Mouse (Mus musculus) retina, embryonic 14.5 days (tissue): ENCODE measurements at regions not wholly inside any gene's neighbourhood (a gene's known extent, or its start where the extent isn't known, plus 50 kb on each side); places are given as distances from the start of the nearest gene placed in this dataset.

Experiments used
- DNase-seq: peaks from one replicate; pipeline ENCODE4 v3.0.0-alpha.2; 2015; ENCODE audit warnings: low spot score

DNA sequence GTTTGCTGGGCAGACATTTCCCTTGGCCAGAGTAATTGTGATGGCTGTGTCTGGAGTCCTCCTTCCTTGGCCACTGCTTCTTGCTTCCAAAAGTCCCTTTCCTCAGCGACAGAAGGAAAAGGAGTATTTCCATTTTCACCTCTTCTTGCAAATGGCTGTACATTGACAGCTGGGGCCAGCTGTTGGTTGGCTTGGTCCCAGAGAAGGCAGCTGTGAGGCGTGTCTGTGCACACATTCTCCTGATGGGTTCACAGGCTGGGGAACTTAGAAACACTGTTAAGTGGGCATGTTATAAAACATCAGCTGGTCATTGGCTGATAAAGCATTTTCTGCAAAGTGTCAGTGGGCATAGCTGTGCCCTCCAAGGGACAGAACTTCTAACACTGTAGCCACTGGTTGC, 290.4 kb upstream of the Trpc7 start:
- no peak for DNase-seq

DNA sequence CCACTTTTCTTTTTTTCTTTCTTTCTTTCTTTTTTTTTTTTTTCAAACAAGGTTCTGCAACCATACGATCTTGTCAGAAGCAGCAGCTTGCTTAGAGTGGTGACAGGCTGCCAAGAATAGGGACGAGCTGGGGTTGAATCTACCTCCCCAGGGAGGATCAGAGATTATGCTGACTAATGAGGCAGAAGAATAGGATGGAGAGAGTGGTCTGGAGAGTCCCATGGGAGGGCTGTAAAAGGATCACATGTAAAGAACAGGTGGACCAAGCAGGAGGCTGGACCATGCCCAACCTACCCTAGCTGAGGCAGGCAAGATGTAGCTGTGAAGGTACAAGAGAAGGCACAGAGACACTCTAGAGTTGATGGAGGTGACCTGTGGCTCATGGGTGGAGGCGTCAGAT, 274.4 kb upstream of the Trpc7 start:
- DNase-seq, result peak; percentile 51

DNA sequence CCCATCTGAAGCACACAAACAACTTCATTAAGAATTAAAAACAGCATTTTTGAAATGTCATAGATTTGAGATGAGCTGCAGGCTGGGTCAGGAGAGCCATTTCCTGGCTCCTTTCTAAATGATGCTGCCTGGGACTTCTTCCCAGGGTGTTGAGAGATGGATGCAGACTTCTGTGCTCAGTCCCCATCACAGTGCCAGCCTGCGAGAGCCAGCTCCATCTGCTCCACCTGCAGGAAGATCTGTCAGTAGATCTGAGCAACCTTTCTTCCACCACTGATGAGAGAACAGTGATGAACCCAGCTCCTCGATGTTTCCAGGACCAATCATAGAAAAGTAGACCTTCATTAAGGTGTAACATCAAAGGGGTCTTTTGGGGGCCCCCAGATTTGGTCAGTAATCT, 273.8 kb upstream of the Trpc7 start:
- DNase-seq, result no peak

DNA sequence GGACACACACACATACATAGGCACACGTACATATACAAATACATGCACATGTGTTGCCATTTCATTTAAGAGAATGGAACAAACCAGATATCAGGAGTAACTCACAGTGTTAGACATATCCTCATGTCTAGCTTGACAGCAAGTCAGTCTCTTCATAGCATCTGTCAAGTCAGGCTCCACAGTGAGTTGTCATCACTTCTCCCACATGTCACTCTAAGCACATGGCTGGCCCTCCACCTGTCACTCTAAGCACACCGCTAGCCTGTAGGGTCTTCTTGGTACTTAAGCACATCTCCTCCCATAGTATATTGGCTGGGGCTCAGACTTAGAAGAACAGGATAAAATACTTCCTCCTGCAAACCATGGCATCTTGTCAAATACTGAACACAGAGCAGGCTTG, 269.6 kb upstream of the Trpc7 start:
- DNase-seq, result no peak

DNA sequence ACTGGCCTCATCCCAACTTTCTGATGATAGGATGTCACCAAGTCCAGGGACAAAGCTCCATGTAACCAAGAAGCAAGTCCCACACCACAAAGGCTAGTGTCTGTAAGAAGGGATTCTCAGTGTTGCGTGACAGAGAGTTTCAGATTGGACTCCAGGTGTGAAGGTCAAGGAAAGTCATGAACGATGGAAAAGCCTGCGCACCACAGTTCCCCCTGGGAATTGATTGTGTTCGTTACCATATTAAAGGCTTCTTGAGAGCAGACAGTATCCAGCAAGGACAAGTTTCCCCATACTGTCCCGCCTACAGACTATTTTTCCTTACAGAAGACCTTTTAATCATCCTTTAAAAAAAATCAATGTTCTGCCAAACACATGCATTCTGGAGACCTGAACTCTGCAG, 257.0 kb upstream of the Trpc7 start:
- no peak for DNase-seq

GRCm38 (mm10) chr13:57147623-57148022, 251.8 kb upstream of the Trpc7 start:
- DNase-seq, result no peak

DNA sequence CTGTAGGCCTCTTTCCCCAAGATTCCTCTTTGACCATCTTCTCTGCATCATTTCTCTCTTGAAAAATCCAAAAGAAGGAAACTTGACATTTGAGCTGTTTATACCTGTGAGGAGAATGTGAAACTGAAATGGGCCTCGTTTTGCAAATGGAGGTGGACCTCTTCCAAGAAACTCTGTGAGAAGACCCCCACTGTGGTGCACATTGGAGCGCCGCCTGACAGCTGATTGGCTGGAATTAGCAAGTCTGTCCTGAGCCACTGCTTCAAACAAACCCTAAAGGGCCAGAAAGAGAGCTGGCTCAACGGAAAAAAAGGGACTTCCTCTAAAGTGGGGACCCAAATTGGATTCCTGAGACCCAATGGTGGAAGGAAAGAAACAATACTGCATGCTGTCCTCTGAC, 250.9 kb upstream of the Trpc7 start:
- DNase-seq, result no peak

GRCm38 (mm10) chr13:57145782-57146181, 250.0 kb upstream of the Trpc7 start:
- peak; percentile 24 for DNase-seq

DNA sequence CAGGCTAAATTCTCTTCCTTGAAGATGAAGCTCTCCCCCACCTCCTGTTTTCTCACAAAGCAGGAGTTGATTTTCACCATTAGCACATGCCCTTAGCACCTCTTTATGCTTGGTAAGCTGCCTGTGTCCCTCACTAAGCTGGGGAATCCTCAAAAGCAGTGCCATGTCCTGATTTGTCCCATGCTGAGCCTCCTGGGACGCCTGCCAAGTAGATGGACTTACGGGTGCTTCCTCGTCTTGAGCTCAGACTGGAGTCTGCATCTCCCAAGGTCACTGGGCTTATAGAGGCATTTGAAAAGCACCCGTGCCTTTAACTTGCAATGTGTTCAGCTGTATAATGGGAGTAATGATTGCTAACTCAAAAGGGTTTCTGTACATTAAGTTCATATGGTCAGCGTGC, 247.1 kb upstream of the Trpc7 start:
- peak; percentile 31 for DNase-seq

DNA sequence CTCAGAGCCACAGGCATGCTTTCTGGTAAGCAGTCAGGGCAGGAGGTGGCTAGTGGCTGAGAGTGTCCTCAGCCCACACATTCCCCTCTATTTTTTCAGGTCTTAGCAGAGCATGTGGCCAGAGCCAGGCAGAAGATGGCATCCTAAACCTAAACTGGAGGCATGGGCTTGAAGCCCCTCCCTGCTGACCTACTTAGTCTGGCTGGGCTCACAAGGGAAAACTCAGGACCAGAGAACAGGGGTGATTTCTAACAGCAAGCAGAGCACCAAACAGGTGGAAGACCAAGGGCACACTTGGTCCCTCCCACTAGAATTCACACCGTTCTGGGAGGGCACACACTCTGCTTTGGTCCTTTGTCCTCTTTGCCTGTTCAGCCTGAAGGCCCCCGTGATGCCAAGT, 246.6 kb upstream of the Trpc7 start:
- peak; percentile 66 for DNase-seq

GRCm38 (mm10) chr13:57115936-57116335, 220.1 kb upstream of the Trpc7 start:
- DNase-seq, result peak; percentile 26

DNA sequence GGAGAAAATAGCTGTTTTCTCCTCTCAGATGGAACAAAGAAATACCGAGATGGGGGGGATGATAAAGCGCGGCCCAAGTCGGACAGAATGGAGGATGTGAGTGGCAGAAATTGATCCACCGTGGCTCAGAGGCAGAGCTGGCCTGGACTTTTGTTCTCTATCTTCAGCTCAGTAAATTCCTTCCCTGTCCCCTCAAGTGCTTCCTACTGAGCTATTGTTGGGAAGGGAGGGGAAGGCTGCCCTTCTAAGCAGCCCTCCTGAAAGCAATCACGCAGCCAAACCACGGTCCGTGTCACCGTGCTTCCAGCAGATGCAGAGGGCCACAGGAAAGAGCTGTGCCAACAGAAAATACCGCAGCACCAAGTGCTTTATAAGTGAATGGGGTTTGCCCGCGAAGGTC, 212.2 kb upstream of the Trpc7 start:
- DNase-seq, result peak; percentile 56

GRCm38 (mm10) chr13:57099601-57100000, 203.8 kb upstream of the Trpc7 start:
- DNase-seq, result no peak

DNA sequence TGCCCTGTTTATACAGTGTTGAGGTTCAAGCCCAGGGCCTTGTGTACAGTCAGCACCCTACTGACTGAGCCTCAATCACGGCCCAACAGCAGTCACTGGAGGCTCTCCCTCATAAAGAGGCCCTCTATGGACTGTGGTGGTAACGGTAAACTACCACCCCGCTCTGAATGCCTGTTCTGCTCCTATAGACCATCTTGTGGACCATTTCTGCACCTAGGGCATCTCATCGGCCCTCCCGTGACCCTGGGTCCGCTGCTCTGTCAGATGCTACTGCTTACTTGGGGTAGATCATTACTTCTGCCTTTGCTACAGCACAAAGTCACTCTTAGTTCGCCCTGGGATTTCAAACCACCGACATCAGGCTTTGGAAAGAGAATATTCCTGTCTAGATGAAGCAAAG, 196.1 kb upstream of the Trpc7 start:
- no peak for DNase-seq

DNA sequence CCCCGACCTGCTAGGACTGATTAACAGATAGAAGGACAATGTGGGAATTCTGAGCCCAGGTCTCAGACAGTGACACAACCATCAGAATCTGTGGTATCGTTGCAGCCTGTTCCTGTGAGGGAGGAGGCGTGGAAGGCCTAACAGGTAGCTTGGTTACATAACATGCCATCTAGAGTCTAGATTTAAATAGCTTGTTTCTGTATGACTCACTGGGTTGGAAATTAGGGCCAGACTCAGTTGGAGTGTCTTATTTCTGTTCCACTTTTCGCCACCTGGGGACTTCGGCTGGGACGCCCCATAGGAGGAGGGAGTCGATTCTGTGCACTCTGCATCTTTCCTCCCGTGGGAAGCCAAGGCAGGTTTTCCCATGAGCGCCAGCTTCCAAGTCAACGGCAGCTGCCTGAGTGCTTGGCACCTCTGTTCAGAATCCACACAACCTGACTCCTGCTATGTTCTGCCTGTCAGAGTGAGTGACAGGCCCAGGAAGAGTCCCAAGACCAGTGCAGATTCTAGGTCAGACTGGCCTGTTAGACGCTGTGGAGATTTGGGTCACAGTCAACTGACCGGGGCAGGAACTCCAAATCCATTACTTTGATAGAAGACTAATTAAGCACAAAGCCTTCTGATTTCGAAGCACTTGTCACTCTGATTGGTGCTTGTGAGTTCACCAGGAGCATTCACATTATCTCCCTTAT, 193.7 kb upstream of the Trpc7 start:
- DNase-seq, result peak; percentile 59

- no peak for DNase-seq
These were observed 192.2 kb upstream of the Trpc7 start for GRCm38 (mm10) chr13:57087966-57088365.

- peak; percentile 22 for DNase-seq
These were observed 191.6 kb upstream of the Trpc7 start for GRCm38 (mm10) chr13:57087398-57087797.

- DNase-seq, result no peak
These were observed 188.0 kb upstream of the Trpc7 start for GRCm38 (mm10) chr13:57083751-57084150.

DNA sequence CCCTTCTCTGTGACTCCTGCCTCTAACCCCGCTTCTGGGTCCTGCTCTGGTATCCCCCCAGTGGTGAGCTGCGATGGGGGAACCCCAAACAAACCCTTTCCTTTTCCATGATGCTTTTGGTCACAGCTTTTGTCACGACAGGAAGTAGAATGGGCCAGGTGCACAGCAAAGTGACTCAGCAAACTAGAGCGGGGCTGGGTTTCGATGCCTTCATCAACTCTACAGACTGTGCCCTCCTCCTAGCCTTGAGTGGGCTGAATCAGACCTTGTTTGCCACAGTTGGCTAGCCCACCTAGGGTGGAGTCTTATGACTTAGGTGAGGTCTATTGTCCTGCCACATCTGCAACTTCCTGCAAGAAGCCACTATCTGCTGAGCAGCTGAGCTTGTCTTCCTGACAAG, 174.7 kb upstream of the Trpc7 start:
- no peak for DNase-seq

GRCm38 (mm10) chr13:57061656-57062055, 165.9 kb upstream of the Trpc7 start:
- no peak for DNase-seq

DNA sequence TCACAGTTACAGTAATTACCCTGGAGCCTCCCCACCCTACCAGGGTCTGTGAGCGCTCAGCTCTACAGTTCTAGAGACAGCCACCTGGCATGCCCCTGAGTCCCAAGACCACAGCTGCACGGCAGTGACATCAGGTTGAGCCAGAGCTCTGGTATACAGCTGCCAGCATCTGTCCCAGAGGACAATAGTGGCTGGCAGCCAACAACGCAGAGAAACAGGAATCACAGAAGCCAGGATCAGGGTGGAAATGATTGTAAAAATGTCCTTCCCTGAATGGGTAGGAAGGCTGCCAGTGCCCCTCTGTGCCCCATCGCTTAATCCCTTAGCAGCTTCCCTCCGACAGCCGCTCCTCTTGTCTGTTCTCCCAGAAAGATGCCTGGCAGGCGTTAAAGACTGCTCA, 165.3 kb upstream of the Trpc7 start:
- DNase-seq, result no peak

GRCm38 (mm10) chr13:57056786-57057185, 161.0 kb upstream of the Trpc7 start:
- DNase-seq, result peak; percentile 36

DNA sequence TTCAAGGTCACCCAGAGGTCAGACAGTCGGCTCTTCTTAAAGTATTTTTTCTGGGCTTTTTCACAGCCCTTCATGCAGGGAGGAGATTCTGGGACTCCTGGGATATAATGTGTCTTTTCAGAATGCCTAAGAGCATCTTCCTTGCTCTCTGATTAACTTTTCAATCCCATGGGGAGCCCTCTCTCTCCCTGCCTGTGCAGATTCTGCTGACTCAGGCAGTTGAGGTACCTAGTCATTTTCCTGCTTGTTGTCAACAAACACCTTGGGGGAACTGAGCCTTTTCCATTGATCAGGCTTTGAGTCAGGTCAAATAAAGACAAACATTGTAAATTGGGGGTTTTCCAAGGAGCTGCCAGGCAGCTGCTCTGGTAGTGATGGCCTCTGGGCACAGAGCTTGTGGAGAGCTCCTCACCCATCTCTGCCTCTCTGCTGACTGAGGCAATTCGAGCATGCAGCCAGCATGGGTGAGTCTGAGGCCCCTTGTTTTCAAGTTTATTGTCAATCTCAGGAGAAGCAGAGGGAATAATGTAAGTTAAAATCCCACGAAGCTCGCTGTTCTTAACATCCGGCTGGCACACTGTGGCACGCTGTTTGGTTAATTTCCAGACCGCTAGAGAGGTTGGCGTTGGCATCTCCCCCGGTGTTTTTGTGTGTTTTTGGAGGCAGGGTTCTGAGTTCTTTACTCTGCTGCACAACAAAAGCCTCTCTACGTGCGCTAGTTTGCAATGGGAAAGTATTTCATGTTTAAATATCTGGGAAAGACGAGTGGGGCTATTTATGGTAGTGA, 159.8 kb upstream of the Trpc7 start:
- DNase-seq, result peak; percentile 16

GRCm38 (mm10) chr13:57053361-57053760, 157.6 kb upstream of the Trpc7 start:
- DNase-seq, result no peak
